Comparison of ENCODE assay signal across 8 mouse cellular contexts in genomic region chr11:76398312-76398797, GRCm38 (mm10). TPM values are rescaled to one million over a fixed set of nuclear protein-coding genes. Genes with fewer than 3 reads are reported as not detected.
DNase-seq lines count a peak whose midpoint lies in the region; ATAC-seq and TF ChIP-seq lines count a peak whose summit lies in the region.

No protein-coding gene starts in this region.

- WGBS in kidney, postnatal 0 days = under 1% methylated on average over 33 of the region's 33 CpGs
- WGBS in forebrain, embryonic 10.5 days = under 1% methylated on average over 33 of the region's 33 CpGs
- 0% methylated on average over 33 of the region's 33 CpGs for WGBS in intestine, embryonic 16.5 days
- WGBS in midbrain, embryonic 11.5 days = under 1% methylated on average over 27 of the region's 33 CpGs

- no peak for TF ChIP-seq CTCF in kidney, postnatal 0 days (IDR thresholded peaks at IDR 0.05; ENCODE audit: low read depth)

- peak; percentile 55 for DNase-seq in kidney, postnatal 0 days (ENCODE audit: low spot score)
- no peak for DNase-seq in kidney, adult 9 months
- peak; percentile 70 for DNase-seq in adrenal gland, postnatal 14 days
- no peak for DNase-seq in forebrain, embryonic 10.5 days (ENCODE audit: extremely low spot score, low spot score)
- DNase-seq in midbrain, embryonic 11.5 days (ENCODE audit: low spot score, missing footprints) = peak; percentile 97
- DNase-seq in MN1 (ENCODE audit: low spot score) = no peak
- no peak for DNase-seq in layer of hippocampus, adult 11-12 months (ENCODE audit: low spot score)

- H3K27me3 ChIP-seq in kidney, postnatal 0 days (ENCODE audit: insufficient read depth, low read length) = no peaks in the 10 kb centered on the region
- peaks cover 10% of the 10 kb centered on the region; the same call in 1 of the 2 replicates for H3K27me3 ChIP-seq in forebrain, embryonic 10.5 days (ENCODE audit: poor library complexity, severe bottlenecking)
- H3K27me3 ChIP-seq in intestine, embryonic 16.5 days (replicated peaks; ENCODE audit: control insufficient read depth, insufficient read depth, low read length) = no peaks in the 10 kb centered on the region
- H3K27me3 ChIP-seq in midbrain, embryonic 11.5 days (ENCODE audit: control insufficient read depth, insufficient read depth, low read length) = no peaks in the 10 kb centered on the region

- no peaks in the 10 kb centered on the region for H3K36me3 ChIP-seq in kidney, postnatal 0 days (ENCODE audit: insufficient read depth, low read length)
- peaks cover 18% of the 10 kb centered on the region for H3K36me3 ChIP-seq in forebrain, embryonic 10.5 days (replicated peaks)
- H3K36me3 ChIP-seq in intestine, embryonic 16.5 days (ENCODE audit: control insufficient read depth, insufficient read depth, low read length) = no peaks in the 10 kb centered on the region
- no peaks in the 10 kb centered on the region for H3K36me3 ChIP-seq in midbrain, embryonic 11.5 days (ENCODE audit: control insufficient read depth, insufficient read depth, low read length)

- no peaks in the 10 kb centered on the region for H3K4me1 ChIP-seq in kidney, postnatal 0 days (replicated peaks; ENCODE audit: insufficient read depth, low read length)
- H3K4me1 ChIP-seq in forebrain, embryonic 10.5 days = peaks cover 45% of the 10 kb centered on the region
- peaks cover 9% of the 10 kb centered on the region for H3K4me1 ChIP-seq in intestine, embryonic 16.5 days (ENCODE audit: control insufficient read depth, insufficient read depth, low read length)
- H3K4me1 ChIP-seq in midbrain, embryonic 11.5 days (ENCODE audit: control insufficient read depth, insufficient read depth, low read length) = peaks cover 12% of the 10 kb centered on the region

- peak overlapping the region; percentile 80 for H3K9ac ChIP-seq in kidney, postnatal 0 days (ENCODE audit: low read depth, low read length)
- H3K9ac ChIP-seq in intestine, embryonic 16.5 days (ENCODE audit: low read depth, low read length) = peak overlapping the region; percentile 87
- peak overlapping the region; percentile 78 for H3K9ac ChIP-seq in midbrain, embryonic 11.5 days (ENCODE audit: low read length)

- H3K4me2 ChIP-seq in kidney, postnatal 0 days (ENCODE audit: low read length) = peak overlapping the region; percentile 97
- H3K4me2 ChIP-seq in intestine, embryonic 16.5 days (ENCODE audit: low read depth, low read length) = peak overlapping the region; percentile 84
- H3K4me2 ChIP-seq in midbrain, embryonic 11.5 days = peak overlapping the region; percentile 88

- ATAC-seq in kidney, postnatal 0 days (replicated peaks; ENCODE audit: low FRiP score, low read depth) = peak; percentile 62
- peak; percentile 69 for ATAC-seq in intestine, embryonic 16.5 days
- peak; percentile 75 for ATAC-seq in midbrain, embryonic 11.5 days (ENCODE audit: low FRiP score)

- peak overlapping the region; percentile 81 for H3K4me3 ChIP-seq in kidney, postnatal 0 days (replicated peaks; ENCODE audit: low read depth, low read length)
- peak overlapping the region; percentile 76 for H3K4me3 ChIP-seq in forebrain, embryonic 10.5 days
- peak overlapping the region; percentile 93 for H3K4me3 ChIP-seq in intestine, embryonic 16.5 days (ENCODE audit: low read length)
- peak overlapping the region; percentile 89 for H3K4me3 ChIP-seq in midbrain, embryonic 11.5 days (ENCODE audit: low read depth, low read length)

- H3K9me3 ChIP-seq in kidney, postnatal 0 days (replicated peaks; ENCODE audit: low read length) = no peaks in the 10 kb centered on the region
- no peaks in the 10 kb centered on the region; the same call in 1 of the 2 replicates for H3K9me3 ChIP-seq in forebrain, embryonic 10.5 days
- no peaks in the 10 kb centered on the region for H3K9me3 ChIP-seq in intestine, embryonic 16.5 days (ENCODE audit: control insufficient read depth, low read length)
- no peaks in the 10 kb centered on the region for H3K9me3 ChIP-seq in midbrain, embryonic 11.5 days (ENCODE audit: control insufficient read depth, low read length)

- H3K27ac ChIP-seq in kidney, postnatal 0 days = peak overlapping the region; percentile 84
- H3K27ac ChIP-seq in forebrain, embryonic 10.5 days = peak overlapping the region; percentile 93
- H3K27ac ChIP-seq in intestine, embryonic 16.5 days (ENCODE audit: low read length) = peak overlapping the region; percentile 87
- H3K27ac ChIP-seq in midbrain, embryonic 11.5 days (ENCODE audit: low read depth, low read length) = peak overlapping the region; percentile 87

RNA-seq across cellular contexts. Expression of gene Nxn, which starts 0.6 kb away (rescaled TPM):
- 23.7 and 26.0 TPM in 2 replicates for polyA plus RNA-seq in kidney, postnatal 0 days (2015; fragmentation: Nextera tagmentation; extraction: Ambion mirVana)
- total RNA-seq in adrenal gland, postnatal 14 days (2021) = 20.0 and 26.2 TPM in 2 replicates
- polyA plus RNA-seq in forebrain, embryonic 10.5 days (2016; fragmentation: Nextera tagmentation; extraction: Ambion mirVana) = 55.4 and 62.3 TPM in 2 replicates
- 20.1 and 25.7 TPM in 2 replicates for polyA plus RNA-seq in intestine, embryonic 16.5 days (2015; fragmentation: Nextera tagmentation; extraction: Ambion mirVana)
- 43.8 and 51.3 TPM in 2 replicates for polyA plus RNA-seq in midbrain, embryonic 11.5 days (2014; fragmentation: Nextera tagmentation; extraction: Ambion mirVana)

RNA-seq across cellular contexts. Expression of gene Timm22, which starts 8.4 kb away (rescaled TPM):
- polyA plus RNA-seq in kidney, postnatal 0 days (2015; fragmentation: Nextera tagmentation; extraction: Ambion mirVana) = 122 and 128 TPM in 2 replicates
- total RNA-seq in adrenal gland, postnatal 14 days (2021) = 35.6 and 37.6 TPM in 2 replicates
- polyA plus RNA-seq in forebrain, embryonic 10.5 days (2016; fragmentation: Nextera tagmentation; extraction: Ambion mirVana) = 127 and 128 TPM in 2 replicates
- polyA plus RNA-seq in intestine, embryonic 16.5 days (2015; fragmentation: Nextera tagmentation; extraction: Ambion mirVana) = 92.8 and 96.6 TPM in 2 replicates
- 117 and 118 TPM in 2 replicates for polyA plus RNA-seq in midbrain, embryonic 11.5 days (2014; fragmentation: Nextera tagmentation; extraction: Ambion mirVana)

Comparison
In these comparisons a context has a peak if more than half of its experiments do, and no peak if none do; other contexts are left out.
1. DNase-seq: peak in kidney, postnatal 0 days (single experiment), adrenal gland, postnatal 14 days (single experiment) and midbrain, embryonic 11.5 days (single experiment); none in kidney, adult 9 months (single experiment), forebrain, embryonic 10.5 days (single experiment), MN1 (single experiment) and layer of hippocampus, adult 11-12 months (single experiment).
2. Peak in every context shown above with its lines, with median percentiles within 50 percentile points of each other: ATAC-seq, H3K27ac ChIP-seq, H3K4me2 ChIP-seq, H3K4me3 ChIP-seq and H3K9ac ChIP-seq.